Mouse (Mus musculus): ENCODE results near the gene Serpinb6a.

The Serpinb6a gene

DNA sequence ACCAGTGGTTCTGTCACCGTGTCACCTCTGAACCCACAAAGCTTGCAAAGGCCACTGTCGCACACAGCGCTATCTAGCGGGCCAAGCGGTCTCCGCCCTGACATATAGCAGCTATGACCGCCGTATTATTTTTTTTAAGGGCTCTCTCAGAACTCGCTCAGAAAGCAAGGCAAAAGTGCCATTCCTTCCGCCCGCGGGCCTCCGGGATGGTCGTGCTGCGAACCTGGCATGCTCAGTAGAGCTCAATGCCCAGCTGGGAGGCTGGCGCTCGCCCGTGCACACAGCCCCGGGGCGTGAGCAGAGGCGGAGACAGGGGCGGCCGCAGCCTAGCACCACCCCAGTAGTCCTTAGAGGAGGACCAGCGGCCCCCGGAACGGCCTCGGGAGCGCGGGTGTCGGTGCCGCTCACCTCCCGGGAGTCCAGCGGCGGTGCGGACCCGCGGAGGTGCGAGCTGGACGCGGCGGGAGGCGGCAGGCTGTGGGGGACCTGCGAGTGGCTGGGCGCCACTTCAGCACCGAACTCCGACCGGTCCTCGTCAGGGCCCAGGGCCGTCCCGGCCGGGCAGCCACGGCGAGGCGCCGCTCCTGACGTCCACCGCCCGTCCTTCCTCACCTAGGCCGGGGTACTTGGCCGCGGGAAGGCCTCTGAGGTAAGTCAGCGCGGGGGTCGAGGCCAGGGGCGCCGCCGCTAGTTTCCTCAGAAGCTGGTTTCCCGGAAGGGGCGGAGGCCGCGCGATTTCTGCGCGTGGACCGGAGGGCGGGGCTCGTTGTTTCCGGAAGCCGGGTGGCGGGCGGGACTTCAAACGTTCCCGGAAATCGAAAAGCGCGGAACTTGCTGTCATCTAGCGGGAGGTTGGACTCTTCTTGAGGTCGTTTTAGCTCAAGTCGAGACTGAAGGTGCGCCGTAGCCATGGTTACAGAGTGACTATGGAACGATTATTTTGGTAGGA lies at the start of gene Serpinb6a, which contains the start of gene Ripk1:
Gene Serpinb6a (minus strand): TSS at position 737 of the 949 bp plus-strand sequence.
Gene Ripk1 (plus strand): TSS at position 306 of the 949 bp plus-strand sequence.
- DNase-seq (ENCODE audit: low spot score), result peak; percentile 90

DNA sequence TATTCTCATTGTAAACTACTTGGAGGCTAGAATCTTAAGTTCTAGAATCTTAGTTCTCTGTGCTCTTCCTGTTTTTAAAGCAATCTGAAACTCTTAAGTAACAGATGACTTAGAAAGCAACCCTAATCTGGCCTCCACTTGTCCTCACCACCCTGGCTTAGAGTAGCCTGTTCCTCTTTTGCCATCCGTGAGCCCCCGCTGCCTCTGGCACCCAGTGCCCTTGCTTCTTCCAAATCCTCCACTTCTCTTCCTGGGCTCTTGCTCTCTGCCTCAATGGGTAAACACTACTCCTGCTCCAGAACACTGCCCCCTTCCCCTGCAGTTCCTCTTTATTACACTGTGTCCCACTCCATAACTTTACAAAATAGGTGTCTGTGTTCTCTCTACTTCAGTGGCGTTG lies 49.1 kb upstream of the Serpinb6a start:
- no peak for DNase-seq (ENCODE audit: low spot score)

DNA sequence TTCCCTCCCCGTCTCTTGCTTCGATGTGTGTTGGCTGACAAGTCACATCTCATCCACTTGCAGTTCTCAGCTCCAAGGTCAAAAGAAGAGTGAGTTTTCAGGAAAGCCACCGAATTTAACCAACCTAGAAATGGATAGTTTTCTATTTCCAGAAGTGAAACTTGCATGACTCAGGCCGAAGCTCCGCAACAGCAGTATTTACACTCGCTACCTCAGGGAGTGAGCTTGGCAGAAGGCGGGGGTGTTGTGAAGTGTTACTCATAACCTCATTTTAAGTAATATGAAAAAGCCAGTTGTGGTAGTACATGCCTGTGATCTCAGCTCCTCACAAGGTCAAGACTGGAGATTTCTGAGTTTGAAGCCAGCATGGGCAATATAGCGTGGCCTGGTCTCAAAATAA lies 47.9 kb upstream of the Serpinb6a start:
- no peak for DNase-seq (ENCODE audit: low spot score)

DNA sequence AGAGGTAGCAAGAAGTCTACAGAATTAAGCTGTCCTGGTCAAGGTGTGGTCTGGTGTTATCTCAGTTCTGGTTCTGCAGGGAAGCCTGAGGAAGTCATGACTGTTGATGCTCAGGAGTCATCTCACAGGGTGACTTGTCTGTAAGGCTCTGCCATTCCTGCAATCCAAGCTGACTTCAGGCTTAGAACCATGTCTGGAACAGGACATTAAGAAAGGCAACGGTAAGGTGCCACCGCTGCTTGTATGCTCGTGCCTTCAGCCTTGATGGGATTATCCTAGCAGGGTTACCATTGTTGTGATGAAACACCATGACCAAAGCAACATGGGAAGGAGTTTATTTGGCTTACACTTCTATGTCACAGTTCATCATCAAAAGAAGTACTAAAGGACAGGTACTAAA lies 44.9 kb upstream of the Serpinb6a start:
- no peak for DNase-seq (ENCODE audit: low spot score)

DNA sequence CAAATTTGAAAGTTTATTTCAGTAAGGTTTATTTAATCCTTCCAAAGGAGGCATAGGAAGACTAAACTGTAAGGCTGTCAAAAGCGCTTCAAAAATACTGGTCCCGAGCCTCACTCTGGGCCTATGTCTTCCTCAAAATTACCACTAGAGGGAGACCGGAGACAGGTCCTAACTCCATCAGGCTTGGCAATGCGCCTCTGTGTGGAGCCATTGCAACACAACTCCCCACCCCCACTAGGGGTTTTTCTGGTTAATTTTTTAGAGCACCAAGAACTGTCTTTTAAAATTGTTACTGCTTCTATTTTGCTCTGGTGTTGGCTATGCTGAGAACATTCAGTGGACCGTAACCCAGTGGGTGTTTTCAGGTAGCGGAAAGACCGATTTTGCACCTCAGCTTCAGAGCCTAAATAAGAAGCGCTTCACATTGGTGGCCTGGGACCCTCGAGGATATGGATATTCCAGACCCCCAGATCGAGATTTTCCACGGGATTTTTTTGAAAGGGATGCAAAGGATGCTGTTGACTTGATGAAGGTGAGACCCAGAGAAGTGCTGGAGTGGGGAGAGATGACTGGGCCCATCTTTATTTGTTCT lies 43.9 kb upstream of the Serpinb6a start:
- peak; percentile 66 for DNase-seq (ENCODE audit: low spot score)

DNA sequence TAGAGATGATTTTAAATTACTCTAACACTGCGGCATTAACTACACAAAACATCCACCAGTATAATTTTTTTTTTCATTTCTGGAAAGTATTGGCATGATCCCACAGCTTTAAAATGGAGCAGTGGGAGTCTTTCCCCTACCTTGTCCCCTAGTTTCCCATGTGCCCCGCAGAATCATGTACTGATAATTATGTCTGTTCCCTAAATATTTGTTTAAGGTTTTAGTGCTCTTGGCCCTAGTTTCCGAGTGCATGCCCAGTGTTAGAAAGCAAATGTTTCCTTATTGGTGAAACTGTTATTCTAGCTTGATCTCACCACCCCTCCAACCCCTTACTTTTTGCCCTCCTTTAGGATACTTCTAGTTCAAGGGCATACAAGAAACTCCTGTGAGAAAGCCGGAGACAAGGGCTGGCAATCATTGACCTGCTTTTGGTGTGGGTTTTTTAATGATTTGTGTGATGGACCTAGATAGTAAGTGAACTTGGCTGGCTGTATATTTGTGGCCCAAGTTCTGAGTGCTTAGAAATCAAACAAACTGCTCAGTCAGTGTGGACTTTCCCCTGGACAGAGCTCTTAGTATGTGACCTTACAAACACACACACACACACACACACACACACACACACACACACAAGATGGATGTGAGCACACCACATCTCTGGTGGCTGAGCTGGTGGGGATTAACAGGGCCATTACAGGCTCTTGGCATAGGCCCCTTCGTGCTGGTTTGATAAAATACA lies 43.1 kb upstream of the Serpinb6a start:
- DNase-seq (ENCODE audit: low spot score), result no peak

DNA sequence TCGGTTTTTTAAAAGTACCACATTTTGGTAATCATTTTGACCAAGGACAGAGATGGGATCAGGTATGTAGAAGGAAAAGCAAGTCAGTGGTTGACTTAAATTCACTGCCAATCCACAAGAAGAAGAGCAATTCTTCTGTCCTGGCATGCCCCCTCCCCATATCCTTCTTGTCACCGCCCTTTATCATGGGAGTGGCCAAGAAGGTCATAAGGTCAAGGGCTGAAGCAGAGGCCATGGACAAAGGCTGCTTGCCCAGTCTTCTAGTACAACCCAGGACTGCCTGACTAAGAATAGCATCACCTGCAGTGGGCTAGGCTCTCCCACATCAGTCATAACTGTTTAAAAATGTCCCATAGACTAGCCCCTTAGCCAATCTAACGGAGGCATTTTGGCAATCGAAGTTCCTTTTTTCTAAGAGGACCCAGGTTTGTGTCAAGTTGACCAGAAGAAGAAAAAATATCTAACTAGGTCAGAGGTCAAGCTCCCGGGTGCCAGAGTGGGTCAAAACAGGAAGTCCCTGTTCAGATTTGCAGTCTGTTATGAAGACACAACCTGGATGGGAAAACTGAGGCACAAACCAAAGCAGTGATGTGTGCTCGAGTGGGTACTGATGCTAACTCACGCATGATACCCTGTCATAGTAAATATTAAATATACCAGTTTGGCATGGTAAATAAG lies 41.3 kb upstream of the Serpinb6a start:
- no peak for DNase-seq (ENCODE audit: low spot score)

DNA sequence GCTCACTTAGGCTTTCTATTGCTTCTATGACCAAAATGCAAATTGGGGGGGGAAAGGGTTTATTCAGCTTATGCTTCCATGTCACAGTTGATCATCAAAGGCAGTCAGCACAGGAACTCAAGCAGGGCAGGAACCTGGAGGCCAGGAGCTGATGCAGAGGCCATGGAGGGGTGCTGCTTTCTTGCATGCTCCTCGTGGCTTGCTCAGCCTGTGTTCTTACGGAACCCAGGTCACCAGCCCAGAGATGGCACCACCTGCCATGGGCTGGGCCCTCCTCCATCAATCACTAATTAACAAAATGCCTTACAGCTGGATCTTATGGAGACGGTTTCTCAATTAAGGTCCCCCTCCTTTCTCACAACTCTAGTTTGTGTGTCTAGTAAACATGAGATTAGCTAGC lies 37.5 kb upstream of the Serpinb6a start:
- no peak for DNase-seq (ENCODE audit: low spot score)

DNA sequence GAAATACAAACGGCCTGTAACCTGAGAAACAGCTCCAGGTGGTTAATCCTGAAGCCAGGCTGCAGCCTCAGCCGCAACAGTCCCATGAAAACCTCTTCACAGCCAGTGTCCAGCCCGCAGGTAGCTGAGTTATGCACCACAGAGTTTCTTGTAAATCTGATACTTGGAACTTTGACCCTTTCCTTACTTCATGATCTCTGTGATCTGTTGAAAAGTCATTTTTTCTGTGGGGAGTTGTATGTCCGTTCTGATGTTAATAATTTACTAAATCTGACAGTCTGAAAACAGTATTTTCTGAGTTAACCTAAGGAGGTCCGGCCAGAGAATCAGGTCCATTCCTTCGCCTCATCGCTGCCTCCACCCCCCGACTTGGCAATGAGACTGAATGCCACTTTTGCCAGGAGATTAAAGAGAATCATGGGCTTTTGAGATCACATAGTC lies 36.3 kb upstream of the Serpinb6a start:
- DNase-seq (ENCODE audit: low spot score), result no peak

DNA sequence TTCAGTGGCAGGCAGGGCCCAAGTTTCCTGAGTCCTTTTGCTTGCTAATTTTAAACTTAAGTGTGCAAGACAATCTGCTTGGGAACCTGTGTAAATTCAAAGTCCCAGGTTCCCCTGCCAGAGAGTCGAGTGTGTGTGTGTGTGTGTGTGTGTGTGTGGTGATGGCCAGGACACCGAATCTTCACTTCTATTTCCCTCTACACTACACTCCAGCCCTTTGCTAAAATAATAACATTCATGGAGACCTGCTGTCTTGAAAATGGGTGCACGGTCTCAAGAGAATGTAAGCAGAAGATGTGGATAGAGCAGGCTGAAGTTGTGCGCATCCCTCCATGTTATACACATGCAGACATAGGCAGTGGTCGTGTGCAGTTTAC lies 35.5 kb upstream of the Serpinb6a start:
- no peak for DNase-seq (ENCODE audit: low spot score)

DNA sequence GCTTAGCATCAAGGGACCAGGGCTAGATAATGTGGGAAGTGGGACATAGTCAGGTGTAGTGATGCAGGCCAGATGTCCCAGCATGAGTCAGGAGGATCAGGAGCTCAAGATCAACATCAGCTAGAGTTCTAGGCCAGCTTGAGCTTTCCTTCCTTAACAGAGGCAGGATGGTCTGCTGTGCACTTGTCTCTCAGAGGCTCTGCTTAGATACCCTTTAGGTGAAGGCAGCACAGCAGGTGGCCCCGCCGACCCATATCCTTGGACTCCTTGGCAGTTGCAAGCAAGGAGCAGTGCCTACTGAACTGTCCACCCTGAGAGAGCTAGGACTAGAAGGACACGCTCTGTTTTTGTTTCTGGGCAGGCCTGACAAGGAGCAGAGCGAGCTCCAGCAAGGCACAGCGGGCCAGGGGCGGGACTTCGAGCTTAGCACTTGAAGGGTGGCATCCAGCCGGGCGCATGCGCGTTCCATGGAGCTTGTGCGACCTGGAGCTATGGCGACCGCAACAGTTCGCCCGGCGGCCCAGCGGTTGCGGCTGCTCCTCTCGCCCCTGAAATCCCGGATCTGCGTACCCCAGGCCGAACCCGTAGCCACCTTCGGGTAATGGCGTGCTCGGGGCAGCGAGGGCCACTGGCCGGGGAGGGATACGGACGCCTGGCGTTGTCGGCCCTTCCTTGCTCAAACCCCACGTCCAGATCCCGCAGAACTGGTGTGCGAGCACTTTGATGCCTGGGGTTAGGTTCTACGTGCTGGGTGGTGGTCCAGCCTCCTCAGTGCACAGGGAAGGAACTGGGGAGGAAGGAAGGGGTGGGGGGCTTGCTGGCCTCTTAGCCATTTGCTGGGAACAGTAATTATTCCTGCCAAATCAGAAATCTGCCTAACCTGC lies 34.8 kb upstream of the Serpinb6a start, which contains the start of gene Bphl:
Gene Bphl (plus strand): TSS at position 426 of the 884 bp plus-strand sequence.
- DNase-seq (ENCODE audit: low spot score), result peak; percentile 94

DNA sequence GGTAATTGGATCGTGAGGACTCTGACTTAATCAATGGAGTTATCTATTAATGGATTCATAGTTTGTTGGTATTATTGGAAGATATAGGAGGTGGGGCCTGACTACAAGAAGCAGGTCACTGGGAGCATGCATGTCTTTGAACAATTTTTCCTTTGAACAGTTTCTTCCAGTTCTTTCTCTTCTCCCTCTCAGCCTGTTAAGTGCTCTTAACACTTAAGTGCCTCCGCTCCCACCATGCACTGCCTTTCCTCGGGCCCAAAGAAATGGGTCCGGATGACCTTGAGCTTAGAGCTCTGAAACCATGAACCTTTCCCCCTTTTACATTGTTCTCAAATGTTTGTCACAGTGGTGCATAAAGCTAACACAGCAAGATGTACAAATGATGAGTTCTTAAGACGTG lies 34.1 kb upstream of the Serpinb6a start:
- no peak for DNase-seq (ENCODE audit: low spot score)

DNA sequence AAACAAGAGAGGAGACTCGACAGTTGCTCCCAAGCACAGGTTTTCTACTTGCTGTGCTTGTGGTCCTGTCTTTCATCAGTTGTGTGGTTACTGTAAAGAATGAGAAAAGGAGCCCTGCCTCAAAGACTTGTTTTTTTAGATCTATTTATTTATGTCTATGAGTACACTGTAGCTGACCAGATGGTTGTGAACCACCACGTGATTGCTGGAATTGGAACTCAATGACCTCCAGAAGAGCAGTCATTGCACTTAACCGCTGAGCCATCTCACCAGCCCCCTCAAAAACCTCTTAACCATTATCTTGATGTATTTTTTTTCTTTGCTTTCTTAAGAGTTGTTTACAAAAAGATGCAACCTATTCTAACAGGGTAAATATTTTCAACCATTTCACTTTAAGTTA lies 32.8 kb upstream of the Serpinb6a start:
- DNase-seq (ENCODE audit: low spot score), result no peak

DNA sequence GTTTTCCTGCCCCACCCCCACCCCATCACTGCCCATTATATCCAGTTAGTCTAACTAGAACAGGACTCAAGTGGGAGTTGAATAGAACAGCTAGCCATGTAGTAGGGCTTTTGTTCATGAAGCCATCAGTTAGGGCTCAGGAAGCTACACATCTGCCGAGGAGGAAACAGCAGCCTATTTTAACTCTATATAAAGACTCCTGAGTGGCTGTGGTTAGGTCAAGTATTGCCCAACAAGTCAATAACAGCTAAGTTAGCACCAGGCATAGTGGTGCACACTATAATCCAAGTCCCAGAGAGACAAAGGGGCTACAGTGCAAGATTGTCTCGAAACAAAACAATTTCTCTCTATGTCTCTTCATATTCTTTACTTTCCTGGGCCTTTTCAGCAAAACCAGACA lies 29.4 kb upstream of the Serpinb6a start:
- no peak for DNase-seq (ENCODE audit: low spot score)

DNA sequence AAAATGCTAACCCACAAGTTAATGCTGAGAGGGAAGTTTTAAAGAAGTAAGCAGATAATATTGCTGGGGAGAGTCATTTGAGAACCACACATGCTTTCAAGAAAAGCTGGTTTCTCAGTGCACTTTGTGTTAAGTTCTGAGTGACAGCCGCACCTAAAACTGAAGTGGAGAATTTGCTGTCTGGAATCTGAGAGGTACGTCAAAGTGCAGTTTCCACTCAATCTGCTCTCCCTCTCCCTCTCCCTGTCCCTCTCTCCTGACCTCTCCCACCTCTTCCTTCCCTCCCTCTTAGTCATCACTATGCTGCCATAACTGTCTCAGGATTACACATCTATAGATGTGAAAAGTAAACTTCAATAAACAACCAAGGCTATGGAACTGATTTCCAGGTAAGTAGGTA lies 19.4 kb upstream of the Serpinb6a start:
- DNase-seq (ENCODE audit: low spot score), result no peak

DNA sequence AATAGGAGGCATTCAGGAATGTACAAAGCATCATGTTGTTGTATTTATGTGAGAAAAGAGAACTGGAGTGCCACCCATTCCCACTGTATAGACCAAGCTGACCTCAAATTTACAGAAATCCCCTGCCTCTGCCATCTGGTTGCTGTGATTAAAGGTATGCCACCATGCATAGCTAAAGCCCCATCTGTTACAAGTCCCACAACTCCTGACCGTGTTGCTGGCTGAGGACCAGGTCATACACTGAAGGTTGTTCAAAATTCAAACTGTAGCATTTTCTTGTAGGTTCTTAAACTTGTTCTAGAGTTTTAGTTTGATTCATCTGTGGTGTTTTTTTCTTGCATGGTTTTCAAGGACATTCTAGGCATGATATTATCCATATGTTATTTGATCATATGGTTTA lies 15.9 kb upstream of the Serpinb6a start:
- DNase-seq (ENCODE audit: low spot score), result no peak

DNA sequence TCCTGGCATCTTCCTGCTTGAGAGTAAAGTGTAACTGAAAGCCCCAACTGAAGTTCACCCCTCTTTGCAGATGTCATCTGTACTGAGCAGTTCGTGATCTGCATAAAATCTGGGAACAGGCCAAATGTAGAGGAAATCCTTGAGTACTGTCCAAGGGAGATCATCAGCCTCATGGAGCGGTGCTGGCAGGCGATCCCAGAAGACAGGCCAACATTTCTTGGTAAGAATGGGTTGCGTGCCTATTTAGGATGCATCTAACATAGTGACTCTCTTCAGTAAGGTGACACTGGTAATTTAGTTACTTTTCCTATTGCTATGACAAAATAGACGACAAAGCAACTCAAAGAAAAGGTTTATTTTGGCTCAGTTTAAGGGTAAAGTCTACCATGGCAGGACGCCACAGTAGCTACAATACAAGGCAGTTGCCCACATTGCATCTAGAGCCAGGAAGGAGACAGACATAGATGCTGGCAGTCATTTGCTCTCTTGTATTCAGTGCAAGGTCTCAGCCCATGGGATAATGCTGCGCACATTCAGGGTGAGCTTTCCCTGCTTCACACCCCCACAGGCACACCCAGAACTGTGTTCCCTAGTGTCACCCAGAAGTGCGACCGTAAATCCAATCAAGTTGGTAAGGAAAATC lies 14.5 kb upstream of the Serpinb6a start:
- no peak for DNase-seq (ENCODE audit: low spot score)

DNA sequence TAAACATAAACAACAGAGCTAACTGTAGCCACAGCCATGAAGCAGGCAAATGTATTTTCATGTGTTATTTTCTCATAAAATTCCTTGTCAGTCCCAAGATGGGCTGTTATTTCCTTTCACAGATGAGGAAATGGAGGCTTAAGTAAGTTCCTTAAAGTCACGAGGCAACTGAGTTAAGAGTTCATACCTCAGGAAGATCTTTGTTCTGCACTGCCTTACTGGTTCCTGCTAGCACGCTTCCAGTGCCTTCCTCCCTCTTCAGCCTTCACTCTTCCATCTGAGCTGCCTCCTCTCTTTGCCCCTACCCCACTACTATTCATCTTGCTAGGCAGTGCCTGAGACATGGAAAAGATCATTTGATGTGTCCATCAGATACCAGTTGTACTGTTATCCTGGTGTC lies 4.6 kb upstream of the Serpinb6a start:
- DNase-seq (ENCODE audit: low spot score), result no peak

DNA sequence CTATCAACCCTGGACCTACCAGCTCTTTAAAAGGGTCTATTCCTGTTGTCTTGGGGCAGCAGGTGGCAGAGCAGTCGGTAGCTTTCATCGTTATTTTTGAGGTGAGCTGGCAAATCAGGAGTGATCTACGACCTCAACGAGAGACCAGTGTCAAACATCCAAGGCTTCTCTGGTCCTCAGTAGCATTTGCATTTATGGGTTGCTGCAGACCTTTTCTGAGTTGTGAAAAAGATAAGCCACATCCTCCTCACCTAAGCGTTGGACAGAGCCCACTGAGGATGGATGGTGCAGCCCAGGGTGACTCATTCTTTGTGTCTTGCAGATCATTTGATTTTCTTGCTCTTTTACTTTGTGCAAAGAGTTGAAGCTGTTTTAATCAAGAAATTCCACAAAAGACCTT lies 464 bp upstream of the Serpinb6a start:
- no peak for DNase-seq (ENCODE audit: low spot score)

DNA sequence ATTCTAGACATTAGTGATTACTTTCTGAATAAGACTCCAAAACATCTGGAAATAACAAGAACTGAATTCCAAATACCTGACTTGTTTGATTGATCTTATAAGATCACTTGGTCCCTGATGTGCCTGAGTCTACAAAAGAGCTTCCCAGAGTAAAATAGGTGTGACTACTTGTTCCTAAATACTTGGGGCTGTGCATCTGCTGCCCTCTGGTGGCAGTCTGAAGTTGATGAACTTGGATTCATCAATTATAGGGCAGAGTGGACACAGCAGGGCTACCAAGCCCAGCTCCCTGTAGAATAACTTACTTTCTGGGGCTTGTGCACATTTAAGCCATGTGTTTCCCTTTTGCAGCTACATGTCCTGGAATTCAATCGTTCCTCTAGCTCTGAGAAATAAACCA lies 7.4 kb downstream of the Serpinb6a start:
- DNase-seq (ENCODE audit: low spot score), result peak; percentile 64

DNA sequence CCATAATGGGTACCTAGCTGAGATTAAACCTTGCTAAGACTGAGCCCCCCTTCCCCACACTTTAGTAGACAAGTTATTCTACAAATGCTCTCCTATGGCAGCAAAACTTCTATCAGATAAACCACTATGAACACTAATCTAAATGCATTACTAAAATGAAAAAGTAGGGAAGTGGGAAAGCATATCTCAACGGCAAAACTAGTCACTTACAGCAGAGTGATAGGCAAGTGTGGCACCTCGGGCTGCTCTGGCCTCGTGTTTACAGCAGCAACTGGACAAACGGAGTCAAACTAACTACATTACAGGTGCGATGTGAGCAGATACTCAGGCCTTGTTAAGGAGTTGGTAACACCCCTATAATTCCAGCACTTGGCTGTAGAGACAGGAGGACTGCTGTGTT lies 13.0 kb downstream of the Serpinb6a start:
- DNase-seq (ENCODE audit: low spot score), result no peak
